Mouse (Mus musculus): ENCODE results near the gene Adamtsl5. TPM values are rescaled to one million over a fixed set of nuclear protein-coding genes. Genes with fewer than 3 reads are reported as not detected.

Gene Adamtsl5
- polyA plus RNA-seq, 1 experiment from 2014 or later: 28.2 TPM

- Histone ChIP-seq H3K36me3 (ENCODE audit: control insufficient read depth, insufficient read depth, low read length) (0 out of 2 replicates have a peak, but pooled peaks cover 2% of the 10 kb centered on the region), H3K4me2 (ENCODE audit: low read depth, low read length) (0 out of 2 replicates have a peak overlapping the region, but pooled peaks have one; percentile 11), H3K9me3 (ENCODE audit: control insufficient read depth, low read length) (no peaks in the 10 kb centered on the region), H3K9ac (ENCODE audit: low read depth, low read length) (peak overlapping the region; percentile 4; the same call in 1 of the 2 replicates), H3K27me3 (replicated peaks; ENCODE audit: control insufficient read depth, insufficient read depth, low read length) (no peaks in the 10 kb centered on the region), H3K4me3 (ENCODE audit: low read length) (no peak overlapping the region), H3K4me1 (ENCODE audit: control insufficient read depth, insufficient read depth, low read length) (peaks cover 28% of the 10 kb centered on the region), H3K27ac (ENCODE audit: low read length) (no peak overlapping the region; the same call in none of the 2 replicates)
- WGBS: 67% methylated on average over 21 of the region's 21 CpGs
- ATAC-seq: no peak
Measured at GRCm38 (mm10) chr10:80325045-80325444, 23.2 kb downstream of the Adamtsl5 start.

- WGBS: 75% methylated on average over 17 of the region's 17 CpGs
- no peaks in the 10 kb centered on the region for H3K9me3 ChIP-seq (ENCODE audit: control insufficient read depth, low read length)
- H3K27ac ChIP-seq (ENCODE audit: low read length): peak overlapping the region; percentile 81
- H3K36me3 ChIP-seq (ENCODE audit: control insufficient read depth, insufficient read depth, low read length): 0 out of 2 replicates have a peak, but pooled peaks cover 2% of the 10 kb centered on the region
- H3K4me1 ChIP-seq (ENCODE audit: control insufficient read depth, insufficient read depth, low read length): peaks cover 30% of the 10 kb centered on the region
- H3K4me2 ChIP-seq (ENCODE audit: low read depth, low read length): peak overlapping the region; percentile 95; the same call in 1 of the 2 replicates
- H3K9ac ChIP-seq (ENCODE audit: low read depth, low read length): peak overlapping the region; percentile 72
- no peaks in the 10 kb centered on the region for H3K27me3 ChIP-seq (replicated peaks; ENCODE audit: control insufficient read depth, insufficient read depth, low read length)
- peak overlapping the region; percentile 73 for H3K4me3 ChIP-seq (ENCODE audit: low read length)
- ATAC-seq: no peak
Measured at GRCm38 (mm10) chr10:80324120-80325037, 23.8 kb downstream of the Adamtsl5 start.

- Histone ChIP-seq H3K36me3 (ENCODE audit: control insufficient read depth, insufficient read depth, low read length) (peaks cover 4% of the 10 kb centered on the region; the same call in 1 of the 2 replicates), H3K4me2 (ENCODE audit: low read depth, low read length) (peak overlapping the region; percentile 95), H3K27ac (ENCODE audit: low read length) (peak overlapping the region; percentile 81), H3K4me3 (ENCODE audit: low read length) (peak overlapping the region; percentile 73), H3K27me3 (replicated peaks; ENCODE audit: control insufficient read depth, insufficient read depth, low read length) (no peaks in the 10 kb centered on the region), H3K9me3 (ENCODE audit: control insufficient read depth, low read length) (no peaks in the 10 kb centered on the region), H3K4me1 (ENCODE audit: control insufficient read depth, insufficient read depth, low read length) (peaks cover 33% of the 10 kb centered on the region), H3K9ac (ENCODE audit: low read depth, low read length) (peak overlapping the region; percentile 72)
- 1% methylated on average over 46 of the region's 46 CpGs for WGBS
- peak; percentile 61 for ATAC-seq
Measured at GRCm38 (mm10) chr10:80323261-80324119, 24.7 kb downstream of the Adamtsl5 start.

- H3K27me3 ChIP-seq (replicated peaks; ENCODE audit: control insufficient read depth, insufficient read depth, low read length): no peaks in the 10 kb centered on the region
- H3K4me3 ChIP-seq (ENCODE audit: low read length): peak overlapping the region; percentile 73
- 4% methylated on average over 28 of the region's 28 CpGs for WGBS
- peaks cover 8% of the 10 kb centered on the region; the same call in 1 of the 2 replicates for H3K36me3 ChIP-seq (ENCODE audit: control insufficient read depth, insufficient read depth, low read length)
- H3K9ac ChIP-seq (ENCODE audit: low read depth, low read length): peak overlapping the region; percentile 72
- peak overlapping the region; percentile 81 for H3K27ac ChIP-seq (ENCODE audit: low read length)
- peak overlapping the region; percentile 95 for H3K4me2 ChIP-seq (ENCODE audit: low read depth, low read length)
- peaks cover 33% of the 10 kb centered on the region for H3K4me1 ChIP-seq (ENCODE audit: control insufficient read depth, insufficient read depth, low read length)
- ATAC-seq: peak; percentile 9; the same call in 1 of the 2 replicates
- no peaks in the 10 kb centered on the region for H3K9me3 ChIP-seq (ENCODE audit: control insufficient read depth, low read length)
Measured at GRCm38 (mm10) chr10:80322811-80323211, 25.4 kb downstream of the Adamtsl5 start.

- Histone ChIP-seq H3K36me3 (ENCODE audit: control insufficient read depth, insufficient read depth, low read length) (peaks cover 8% of the 10 kb centered on the region; the same call in 1 of the 2 replicates), H3K4me1 (ENCODE audit: control insufficient read depth, insufficient read depth, low read length) (peaks cover 38% of the 10 kb centered on the region), H3K4me2 (ENCODE audit: low read depth, low read length) (peak overlapping the region; percentile 95), H3K27me3 (replicated peaks; ENCODE audit: control insufficient read depth, insufficient read depth, low read length) (0 out of 2 replicates have a peak, but pooled peaks cover under 1% of the 10 kb centered on the region), H3K27ac (ENCODE audit: low read length) (no peak overlapping the region), H3K9me3 (ENCODE audit: control insufficient read depth, low read length) (no peaks in the 10 kb centered on the region), H3K9ac (ENCODE audit: low read depth, low read length) (peak overlapping the region; percentile 45), H3K4me3 (ENCODE audit: low read length) (peak overlapping the region; percentile 73)
- WGBS: 90% methylated on average over 21 of the region's 21 CpGs
- ATAC-seq: no peak
Measured at GRCm38 (mm10) chr10:80321670-80322581, 26.3 kb downstream of the Adamtsl5 start.

- no peak overlapping the region for H3K4me2 ChIP-seq (ENCODE audit: low read depth, low read length)
- H3K4me3 ChIP-seq (ENCODE audit: low read length): no peak overlapping the region
- peak overlapping the region; percentile 29; the same call in 1 of the 2 replicates for H3K9ac ChIP-seq (ENCODE audit: low read depth, low read length)
- no peak overlapping the region for H3K27ac ChIP-seq (ENCODE audit: low read length)
- H3K36me3 ChIP-seq (ENCODE audit: control insufficient read depth, insufficient read depth, low read length): peaks cover 8% of the 10 kb centered on the region; the same call in 1 of the 2 replicates
- H3K27me3 ChIP-seq (replicated peaks; ENCODE audit: control insufficient read depth, insufficient read depth, low read length): peaks cover 4% of the 10 kb centered on the region
- H3K9me3 ChIP-seq (ENCODE audit: control insufficient read depth, low read length): no peaks in the 10 kb centered on the region
- peaks cover 40% of the 10 kb centered on the region for H3K4me1 ChIP-seq (ENCODE audit: control insufficient read depth, insufficient read depth, low read length)
- WGBS: 72% methylated on average over 6 of the region's 6 CpGs
- no peak for ATAC-seq
Measured at GRCm38 (mm10) chr10:80321014-80321669, 27.1 kb downstream of the Adamtsl5 start.

- Histone ChIP-seq H3K9ac (ENCODE audit: low read depth, low read length) (peak within 1 kb of the TSS; percentile 88), H3K27me3 (replicated peaks; ENCODE audit: control insufficient read depth, insufficient read depth, low read length) (peaks cover 11% of the 10 kb centered on the region), H3K4me3 (ENCODE audit: low read length) (peak within 1 kb of the TSS; percentile 85), H3K9me3 (ENCODE audit: control insufficient read depth, low read length) (no peaks in the 10 kb centered on the region), H3K4me1 (ENCODE audit: control insufficient read depth, insufficient read depth, low read length) (peaks cover 37% of the 10 kb centered on the region), H3K4me2 (ENCODE audit: low read depth, low read length) (peak within 1 kb of the TSS; percentile 57), H3K27ac (ENCODE audit: low read length) (peak within 1 kb of the TSS; percentile 73), H3K36me3 (ENCODE audit: control insufficient read depth, insufficient read depth, low read length) (peaks cover 8% of the 10 kb centered on the region; the same call in 1 of the 2 replicates)
- peak; percentile 55 for ATAC-seq
- WGBS: under 1% methylated on average over 34 of the region's 34 CpGs
Measured at GRCm38 (mm10) chr10:80320340-80320760, 27.9 kb downstream of the Adamtsl5 start, which contains the start of gene 2310011J03Rik. Gene 2310011J03Rik (minus strand): TSS chr10:80320537.

- H3K9me3 ChIP-seq (ENCODE audit: control insufficient read depth, low read length): no peaks in the 10 kb centered on the region
- ATAC-seq: no peak
- H3K4me1 ChIP-seq (ENCODE audit: control insufficient read depth, insufficient read depth, low read length): peaks cover 31% of the 10 kb centered on the region
- H3K4me3 ChIP-seq (ENCODE audit: low read length): no peak overlapping the region
- no peak overlapping the region for H3K4me2 ChIP-seq (ENCODE audit: low read depth, low read length)
- H3K9ac ChIP-seq (ENCODE audit: low read depth, low read length): peak overlapping the region; percentile 35; the same call in 1 of the 2 replicates
- no peak overlapping the region for H3K27ac ChIP-seq (ENCODE audit: low read length)
- peaks cover 8% of the 10 kb centered on the region; the same call in 1 of the 2 replicates for H3K36me3 ChIP-seq (ENCODE audit: control insufficient read depth, insufficient read depth, low read length)
- peaks cover 40% of the 10 kb centered on the region for H3K27me3 ChIP-seq (replicated peaks; ENCODE audit: control insufficient read depth, insufficient read depth, low read length)
- WGBS: 47% methylated on average over 10 of the region's 10 CpGs
Measured at GRCm38 (mm10) chr10:80317011-80317410, 31.2 kb downstream of the Adamtsl5 start.
